Mouse (Mus musculus): ENCODE results near the gene Cramp1l. TPM values are rescaled to one million over a fixed set of nuclear protein-coding genes. Genes with fewer than 3 reads are reported as not detected.
A peak's percentile ranks its signal among the peaks of the same experiment; 100 is the strongest.

The Cramp1l gene
- polyA plus RNA-seq (2012; rRNA removed), result 11.9 and 13.3 TPM in 2 replicates

- H3K4me3 ChIP-seq (ENCODE audit: insufficient read depth, low read depth, low read length), result peak within 1 kb of the TSS; percentile 94
- under 1% methylated on average over 62 of the region's 62 CpGs for WGBS
- no peaks in the 10 kb centered on the region for H3K36me3 ChIP-seq (ENCODE audit: control insufficient read depth, insufficient read depth, low read length)
- H3K27me3 ChIP-seq (replicated peaks; ENCODE audit: control insufficient read depth, insufficient read depth, low read length), result no peaks in the 10 kb centered on the region
- peak within 1 kb of the TSS; percentile 65 for H3K27ac ChIP-seq (ENCODE audit: insufficient read depth, low read depth, low read length)
- peak; percentile 100 for DNase-seq
- TF ChIP-seq CTCF (conservative IDR thresholded peaks at IDR 0.05; ENCODE audit: insufficient read depth, insufficient read length, low read depth, low read length), result no peak
- peak; percentile 24 for TF ChIP-seq POLR2A (IDR thresholded peaks at IDR 0.05; ENCODE audit: low read depth, low read length)
- H3K4me1 ChIP-seq (ENCODE audit: control insufficient read depth, insufficient read depth, low read length), result 0 out of 2 replicates have a peak, but pooled peaks cover 6% of the 10 kb centered on the region
These were observed at the start of gene Cramp1l, which contains the start of gene Ift140 for GRCm38 (mm10) chr17:25015655-25016291. Gene Cramp1l, minus strand, starts transcription at chr17:25015788. Gene Ift140, plus strand, starts transcription at chr17:25016085.

GRCm38 (mm10) chr17:25065189-25065588 is 49.6 kb upstream of the Cramp1l start:
- 33% methylated on average over 3 of the region's 3 CpGs for WGBS
- Histone ChIP-seq H3K4me1 (ENCODE audit: control insufficient read depth, insufficient read depth, low read length) (peaks cover 5% of the 10 kb centered on the region; the same call in 1 of the 2 replicates), H3K4me3 (ENCODE audit: insufficient read depth, low read depth, low read length) (no peak overlapping the region), H3K36me3 (ENCODE audit: control insufficient read depth, insufficient read depth, low read length) (no peaks in the 10 kb centered on the region), H3K27me3 (replicated peaks; ENCODE audit: control insufficient read depth, insufficient read depth, low read length) (no peaks in the 10 kb centered on the region), H3K27ac (ENCODE audit: insufficient read depth, low read depth, low read length) (peak overlapping the region; percentile 34)
- TF ChIP-seq CTCF (conservative IDR thresholded peaks at IDR 0.05; ENCODE audit: insufficient read depth, insufficient read length, low read depth, low read length), result no peak
- no peak for TF ChIP-seq POLR2A (IDR thresholded peaks at IDR 0.05; ENCODE audit: low read depth, low read length)
- DNase-seq, result peak; percentile 72

- DNase-seq, result peak; percentile 88
- Histone ChIP-seq H3K4me3 (ENCODE audit: insufficient read depth, low read depth, low read length) (no peak overlapping the region), H3K27ac (ENCODE audit: insufficient read depth, low read depth, low read length) (peak overlapping the region; percentile 71), H3K27me3 (replicated peaks; ENCODE audit: control insufficient read depth, insufficient read depth, low read length) (no peaks in the 10 kb centered on the region), H3K36me3 (ENCODE audit: control insufficient read depth, insufficient read depth, low read length) (no peaks in the 10 kb centered on the region), H3K4me1 (ENCODE audit: control insufficient read depth, insufficient read depth, low read length) (peaks cover 5% of the 10 kb centered on the region; the same call in 1 of the 2 replicates)
- WGBS, result 59% methylated on average over 9 of the region's 9 CpGs
- no peak for TF ChIP-seq CTCF (conservative IDR thresholded peaks at IDR 0.05; ENCODE audit: insufficient read depth, insufficient read length, low read depth, low read length)
- TF ChIP-seq POLR2A (IDR thresholded peaks at IDR 0.05; ENCODE audit: low read depth, low read length), result no peak
These were observed 48.8 kb upstream of the Cramp1l start for GRCm38 (mm10) chr17:25064351-25064750.

GRCm38 (mm10) chr17:25063872-25064271 is 48.3 kb upstream of the Cramp1l start:
- WGBS, result 70% methylated on average over 12 of the region's 12 CpGs
- no peak for TF ChIP-seq CTCF (conservative IDR thresholded peaks at IDR 0.05; ENCODE audit: insufficient read depth, insufficient read length, low read depth, low read length)
- TF ChIP-seq POLR2A (IDR thresholded peaks at IDR 0.05; ENCODE audit: low read depth, low read length), result no peak
- DNase-seq, result no peak
- Histone ChIP-seq H3K27ac (ENCODE audit: insufficient read depth, low read depth, low read length) (peak overlapping the region; percentile 71), H3K4me3 (ENCODE audit: insufficient read depth, low read depth, low read length) (no peak overlapping the region), H3K36me3 (ENCODE audit: control insufficient read depth, insufficient read depth, low read length) (no peaks in the 10 kb centered on the region), H3K4me1 (ENCODE audit: control insufficient read depth, insufficient read depth, low read length) (peaks cover 5% of the 10 kb centered on the region; the same call in 1 of the 2 replicates), H3K27me3 (replicated peaks; ENCODE audit: control insufficient read depth, insufficient read depth, low read length) (no peaks in the 10 kb centered on the region)

- H3K27ac ChIP-seq (ENCODE audit: insufficient read depth, low read depth, low read length), result 0 out of 2 replicates have a peak overlapping the region, but pooled peaks have one; percentile 9
- no peak overlapping the region for H3K4me3 ChIP-seq (ENCODE audit: insufficient read depth, low read depth, low read length)
- no peak for DNase-seq
- H3K36me3 ChIP-seq (ENCODE audit: control insufficient read depth, insufficient read depth, low read length), result no peaks in the 10 kb centered on the region
- no peaks in the 10 kb centered on the region for H3K27me3 ChIP-seq (replicated peaks; ENCODE audit: control insufficient read depth, insufficient read depth, low read length)
- WGBS, result 84% methylated on average over 4 of the region's 4 CpGs
- TF ChIP-seq CTCF (conservative IDR thresholded peaks at IDR 0.05; ENCODE audit: insufficient read depth, insufficient read length, low read depth, low read length) (no peak), POLR2A (IDR thresholded peaks at IDR 0.05; ENCODE audit: low read depth, low read length) (no peak)
- peaks cover 5% of the 10 kb centered on the region; the same call in 1 of the 2 replicates for H3K4me1 ChIP-seq (ENCODE audit: control insufficient read depth, insufficient read depth, low read length)
These were observed 47.7 kb upstream of the Cramp1l start for GRCm38 (mm10) chr17:25063261-25063660.

- WGBS, result 87% methylated on average over 6 of the region's 6 CpGs
- Histone ChIP-seq H3K4me3 (ENCODE audit: insufficient read depth, low read depth, low read length) (no peak overlapping the region), H3K4me1 (ENCODE audit: control insufficient read depth, insufficient read depth, low read length) (no peaks in the 10 kb centered on the region), H3K27ac (ENCODE audit: insufficient read depth, low read depth, low read length) (no peak overlapping the region), H3K36me3 (ENCODE audit: control insufficient read depth, insufficient read depth, low read length) (no peaks in the 10 kb centered on the region; the same call in 1 of the 2 replicates), H3K27me3 (replicated peaks; ENCODE audit: control insufficient read depth, insufficient read depth, low read length) (no peaks in the 10 kb centered on the region)
- TF ChIP-seq CTCF (conservative IDR thresholded peaks at IDR 0.05; ENCODE audit: insufficient read depth, insufficient read length, low read depth, low read length), result no peak
- TF ChIP-seq POLR2A (IDR thresholded peaks at IDR 0.05; ENCODE audit: low read depth, low read length), result no peak
- no peak for DNase-seq
These were observed 41.5 kb upstream of the Cramp1l start for GRCm38 (mm10) chr17:25057041-25057440.

GRCm38 (mm10) chr17:25053274-25053673 is 37.7 kb upstream of the Cramp1l start:
- Histone ChIP-seq H3K4me3 (ENCODE audit: insufficient read depth, low read depth, low read length) (no peak overlapping the region), H3K27me3 (replicated peaks; ENCODE audit: control insufficient read depth, insufficient read depth, low read length) (no peaks in the 10 kb centered on the region), H3K27ac (ENCODE audit: insufficient read depth, low read depth, low read length) (no peak overlapping the region), H3K4me1 (ENCODE audit: control insufficient read depth, insufficient read depth, low read length) (no peaks in the 10 kb centered on the region), H3K36me3 (ENCODE audit: control insufficient read depth, insufficient read depth, low read length) (no peaks in the 10 kb centered on the region; the same call in 1 of the 2 replicates)
- 83% methylated on average over 9 of the region's 9 CpGs for WGBS
- TF ChIP-seq POLR2A (IDR thresholded peaks at IDR 0.05; ENCODE audit: low read depth, low read length), result no peak
- TF ChIP-seq CTCF (conservative IDR thresholded peaks at IDR 0.05; ENCODE audit: insufficient read depth, insufficient read length, low read depth, low read length), result no peak
- no peak for DNase-seq
